Mouse (Mus musculus) kidney, adult 2 months (tissue): ENCODE measurements around the gene Ccnj.

Experiments used
- CTCF ChIP-seq: fragments of 200-500 bp; conservative IDR thresholded peaks from 2 replicates; pipeline ENCODE4 v1.5.1; 2011; ENCODE audit warnings: low read depth, mild to moderate bottlenecking, control low read depth, low read length, moderate library complexity, mixed read lengths; ENCODE audit not compliant: insufficient read depth, insufficient read length
- POLR2A ChIP-seq: fragments of 200-500 bp; IDR thresholded peaks from one replicate; pipeline ENCODE4 v1.6.1; 2011; ENCODE audit warnings: low read depth, low read length, control low read depth

GRCm38 (mm10) chr19:40812778-40813177 is 18.3 kb upstream of the Ccnj start:
- TF ChIP-seq POLR2A: no peak
- no peak for TF ChIP-seq CTCF
